Mouse (Mus musculus): ENCODE measurements around the gene Amer3. TPM values are rescaled to one million over a fixed set of nuclear protein-coding genes. Genes with fewer than 3 reads are reported as not detected.

Gene Amer3
- polyA plus RNA-seq, 1 experiment, result not detected

- Histone ChIP-seq H3K4me1 (replicated peaks; ENCODE audit: control insufficient read depth, insufficient read depth, low read length) (no peaks in the 10 kb centered on the region), H3K27ac (ENCODE audit: control insufficient read depth, insufficient read depth, low read length) (no peak overlapping the region), H3K36me3 (ENCODE audit: control insufficient read depth, insufficient read depth, low read length) (no peaks in the 10 kb centered on the region), H3K27me3 (ENCODE audit: control insufficient read depth, insufficient read depth, low read length) (no peaks in the 10 kb centered on the region), H3K4me3 (ENCODE audit: control insufficient read depth, insufficient read depth, low read length) (no peak overlapping the region)
- no peak for DNase-seq
- 88% methylated on average over 6 of the region's 6 CpGs for WGBS
- TF ChIP-seq POLR2A (IDR thresholded peaks at IDR 0.05; ENCODE audit: control insufficient read depth, extremely low read depth, insufficient read depth, low read length, poor library complexity), result no peak
- no peak for TF ChIP-seq CTCF (IDR thresholded peaks at IDR 0.05; ENCODE audit: borderline replicate concordance, control insufficient read depth, extremely low read depth, insufficient read depth, low read length, poor library complexity)
Measured at GRCm38 (mm10) chr1:34571431-34571830, 8.0 kb upstream of the Amer3 start.

GRCm38 (mm10) chr1:34573221-34573620 lies 6.2 kb upstream of the Amer3 start:
- no peak for TF ChIP-seq CTCF (IDR thresholded peaks at IDR 0.05; ENCODE audit: borderline replicate concordance, control insufficient read depth, extremely low read depth, insufficient read depth, low read length, poor library complexity)
- no peak for TF ChIP-seq POLR2A (IDR thresholded peaks at IDR 0.05; ENCODE audit: control insufficient read depth, extremely low read depth, insufficient read depth, low read length, poor library complexity)
- Histone ChIP-seq H3K27me3 (ENCODE audit: control insufficient read depth, insufficient read depth, low read length) (no peaks in the 10 kb centered on the region), H3K4me3 (ENCODE audit: control insufficient read depth, insufficient read depth, low read length) (no peak overlapping the region), H3K4me1 (replicated peaks; ENCODE audit: control insufficient read depth, insufficient read depth, low read length) (no peaks in the 10 kb centered on the region), H3K36me3 (ENCODE audit: control insufficient read depth, insufficient read depth, low read length) (no peaks in the 10 kb centered on the region), H3K27ac (ENCODE audit: control insufficient read depth, insufficient read depth, low read length) (no peak overlapping the region)
- DNase-seq, result no peak
- WGBS, result 36% methylated on average over 6 of the region's 6 CpGs

- H3K4me3 ChIP-seq (ENCODE audit: control insufficient read depth, insufficient read depth, low read length), result no peak overlapping the region
- TF ChIP-seq POLR2A (IDR thresholded peaks at IDR 0.05; ENCODE audit: control insufficient read depth, extremely low read depth, insufficient read depth, low read length, poor library complexity), result no peak
- no peak for TF ChIP-seq CTCF (IDR thresholded peaks at IDR 0.05; ENCODE audit: borderline replicate concordance, control insufficient read depth, extremely low read depth, insufficient read depth, low read length, poor library complexity)
- no peak for DNase-seq
- WGBS, result 11% methylated on average over 18 of the region's 18 CpGs
- no peaks in the 10 kb centered on the region; the same call in 1 of the 2 replicates for H3K4me1 ChIP-seq (replicated peaks; ENCODE audit: control insufficient read depth, insufficient read depth, low read length)
- H3K27ac ChIP-seq (ENCODE audit: control insufficient read depth, insufficient read depth, low read length), result no peak overlapping the region
- H3K27me3 ChIP-seq (ENCODE audit: control insufficient read depth, insufficient read depth, low read length), result no peaks in the 10 kb centered on the region
- H3K36me3 ChIP-seq (ENCODE audit: control insufficient read depth, insufficient read depth, low read length), result no peaks in the 10 kb centered on the region
Measured at GRCm38 (mm10) chr1:34579782-34580356, 412 bp downstream of the Amer3 start.

GRCm38 (mm10) chr1:34582218-34582617 lies 2.8 kb downstream of the Amer3 start:
- no peak overlapping the region for H3K4me3 ChIP-seq (ENCODE audit: control insufficient read depth, insufficient read depth, low read length)
- no peak overlapping the region for H3K27ac ChIP-seq (ENCODE audit: control insufficient read depth, insufficient read depth, low read length)
- no peaks in the 10 kb centered on the region for H3K27me3 ChIP-seq (ENCODE audit: control insufficient read depth, insufficient read depth, low read length)
- no peaks in the 10 kb centered on the region for H3K36me3 ChIP-seq (ENCODE audit: control insufficient read depth, insufficient read depth, low read length)
- 89% methylated on average over 6 of the region's 6 CpGs for WGBS
- H3K4me1 ChIP-seq (replicated peaks; ENCODE audit: control insufficient read depth, insufficient read depth, low read length), result no peaks in the 10 kb centered on the region; the same call in 1 of the 2 replicates
- TF ChIP-seq CTCF (IDR thresholded peaks at IDR 0.05; ENCODE audit: borderline replicate concordance, control insufficient read depth, extremely low read depth, insufficient read depth, low read length, poor library complexity), result no peak
- no peak for TF ChIP-seq POLR2A (IDR thresholded peaks at IDR 0.05; ENCODE audit: control insufficient read depth, extremely low read depth, insufficient read depth, low read length, poor library complexity)
- no peak for DNase-seq

- Histone ChIP-seq H3K36me3 (ENCODE audit: control insufficient read depth, insufficient read depth, low read length) (no peaks in the 10 kb centered on the region), H3K27ac (ENCODE audit: control insufficient read depth, insufficient read depth, low read length) (no peak overlapping the region), H3K4me3 (ENCODE audit: control insufficient read depth, insufficient read depth, low read length) (no peak overlapping the region), H3K27me3 (ENCODE audit: control insufficient read depth, insufficient read depth, low read length) (no peaks in the 10 kb centered on the region), H3K4me1 (replicated peaks; ENCODE audit: control insufficient read depth, insufficient read depth, low read length) (no peaks in the 10 kb centered on the region; the same call in 1 of the 2 replicates)
- TF ChIP-seq CTCF (IDR thresholded peaks at IDR 0.05; ENCODE audit: borderline replicate concordance, control insufficient read depth, extremely low read depth, insufficient read depth, low read length, poor library complexity) (no peak), POLR2A (IDR thresholded peaks at IDR 0.05; ENCODE audit: control insufficient read depth, extremely low read depth, insufficient read depth, low read length, poor library complexity) (no peak)
- WGBS, result 43% methylated on average over 4 of the region's 4 CpGs
- DNase-seq, result no peak
Measured at GRCm38 (mm10) chr1:34583821-34584263, 4.4 kb downstream of the Amer3 start.

GRCm38 (mm10) chr1:34584736-34585135 lies 5.3 kb downstream of the Amer3 start:
- no peak for DNase-seq
- Histone ChIP-seq H3K4me3 (ENCODE audit: control insufficient read depth, insufficient read depth, low read length) (no peak overlapping the region), H3K4me1 (replicated peaks; ENCODE audit: control insufficient read depth, insufficient read depth, low read length) (no peaks in the 10 kb centered on the region; the same call in 1 of the 2 replicates), H3K27ac (ENCODE audit: control insufficient read depth, insufficient read depth, low read length) (no peak overlapping the region), H3K36me3 (ENCODE audit: control insufficient read depth, insufficient read depth, low read length) (no peaks in the 10 kb centered on the region), H3K27me3 (ENCODE audit: control insufficient read depth, insufficient read depth, low read length) (no peaks in the 10 kb centered on the region)
- WGBS, result 81% methylated on average over 4 of the region's 4 CpGs
- TF ChIP-seq CTCF (IDR thresholded peaks at IDR 0.05; ENCODE audit: borderline replicate concordance, control insufficient read depth, extremely low read depth, insufficient read depth, low read length, poor library complexity) (no peak), POLR2A (IDR thresholded peaks at IDR 0.05; ENCODE audit: control insufficient read depth, extremely low read depth, insufficient read depth, low read length, poor library complexity) (no peak)
